In the genomic region with DNA sequence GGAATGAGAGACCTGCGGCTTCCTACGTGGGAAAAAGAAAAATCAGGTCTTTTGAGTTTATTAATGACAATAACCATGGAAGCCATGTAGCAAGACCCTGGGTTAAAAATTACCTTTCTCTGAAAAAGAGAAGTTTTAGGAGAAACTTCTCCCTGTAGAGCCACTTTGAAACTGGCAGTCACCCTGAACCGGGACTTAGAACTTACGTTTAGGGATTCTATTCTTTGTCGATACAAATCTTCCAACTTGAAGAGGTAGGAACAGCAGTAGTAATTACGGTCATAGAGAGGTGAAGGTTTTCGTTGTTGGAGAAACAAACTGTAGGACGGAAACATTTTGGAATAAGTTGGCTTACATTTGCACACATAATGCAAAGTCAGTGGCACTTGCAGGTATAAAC, we compare ENCODE assay signal across 7 mouse cellular contexts. TPM values are rescaled to one million over a fixed set of nuclear protein-coding genes. Genes with fewer than 3 reads are reported as not detected.
DNase-seq lines count a peak whose midpoint lies in the region; ATAC-seq and TF ChIP-seq lines count a peak whose summit lies in the region.

No protein-coding gene starts in this region.

- peak overlapping the region; percentile 99 for H3K27ac ChIP-seq in embryonic fibroblast, embryonic 13.5 days (ENCODE audit: insufficient read depth, low read length)
- peak overlapping the region; percentile 63 for H3K27ac ChIP-seq in limb, embryonic 14.5 days (replicated peaks; ENCODE audit: low read depth, low read length)
- peak overlapping the region; percentile 98 for H3K27ac ChIP-seq in stomach, embryonic 15.5 days

- no peaks in the 10 kb centered on the region for H3K9me3 ChIP-seq in megakaryocyte, embryonic 14.5 days
- H3K9me3 ChIP-seq in limb, embryonic 14.5 days (ENCODE audit: control insufficient read depth, low read length) = no peaks in the 10 kb centered on the region
- H3K9me3 ChIP-seq in stomach, embryonic 15.5 days = no peaks in the 10 kb centered on the region

- H3K4me2 ChIP-seq in limb, embryonic 14.5 days (replicated peaks; ENCODE audit: low read depth, low read length, severe bottlenecking) = peak overlapping the region; percentile 69
- peak overlapping the region; percentile 57 for H3K4me2 ChIP-seq in stomach, embryonic 15.5 days

- TF ChIP-seq CTCF in embryonic fibroblast, embryonic 13.5 days (IDR thresholded peaks at IDR 0.05; ENCODE audit: borderline replicate concordance, insufficient read depth, low read length) = no peak

- no peak for DNase-seq in limb, embryonic 14.5 days (ENCODE audit: low spot score)
- DNase-seq in thymus, postnatal 25 days = no peak

- H3K4me3 ChIP-seq in megakaryocyte, embryonic 14.5 days (replicated peaks) = peak overlapping the region; percentile 100
- H3K4me3 ChIP-seq in embryonic fibroblast, embryonic 13.5 days (ENCODE audit: insufficient read depth, low read length) = peak overlapping the region; percentile 82
- H3K4me3 ChIP-seq in limb, embryonic 14.5 days (replicated peaks; ENCODE audit: low read length) = peak overlapping the region; percentile 85
- H3K4me3 ChIP-seq in stomach, embryonic 15.5 days (replicated peaks) = peak overlapping the region; percentile 92

- peaks cover 52% of the 10 kb centered on the region for H3K4me1 ChIP-seq in megakaryocyte, embryonic 14.5 days
- peaks cover 4% of the 10 kb centered on the region for H3K4me1 ChIP-seq in embryonic fibroblast, embryonic 13.5 days (ENCODE audit: control insufficient read depth, insufficient read depth, low read length)
- H3K4me1 ChIP-seq in limb, embryonic 14.5 days (ENCODE audit: control insufficient read depth, insufficient read depth, low read length) = peaks cover 18% of the 10 kb centered on the region
- H3K4me1 ChIP-seq in stomach, embryonic 15.5 days = 0 out of 2 replicates have a peak, but pooled peaks cover 10% of the 10 kb centered on the region

- no peak for ATAC-seq in megakaryocyte, adult 5-6 weeks (ENCODE audit: poor library complexity, severe bottlenecking)
- ATAC-seq in limb, embryonic 14.5 days (ENCODE audit: low FRiP score, low read depth) = no peak
- no peak for ATAC-seq in stomach, embryonic 15.5 days (ENCODE audit: insufficient read depth, low FRiP score, low read depth)
- ATAC-seq in megakaryocyte progenitor cell, adult 5-6 weeks (replicated peaks; ENCODE audit: poor library complexity) = no peak

- no peak for TF ChIP-seq POLR2A in embryonic fibroblast, embryonic 13.5 days (IDR thresholded peaks at IDR 0.05; ENCODE audit: low read depth, low read length)
- TF ChIP-seq POLR2A in limb, embryonic 14.5 days (IDR thresholded peaks at IDR 0.05; ENCODE audit: borderline replicate concordance, extremely low read depth, insufficient read depth, insufficient read length) = no peak

- WGBS in limb, embryonic 14.5 days = 3% methylated on average over 8 of the region's 8 CpGs
- WGBS in stomach, embryonic 15.5 days = 4% methylated on average over 8 of the region's 8 CpGs

- H3K36me3 ChIP-seq in megakaryocyte, embryonic 14.5 days (replicated peaks; ENCODE audit: low read length) = peaks cover 45% of the 10 kb centered on the region
- H3K36me3 ChIP-seq in limb, embryonic 14.5 days (ENCODE audit: control insufficient read depth, insufficient read depth, low read length) = peaks cover 32% of the 10 kb centered on the region
- H3K36me3 ChIP-seq in stomach, embryonic 15.5 days = peaks cover 8% of the 10 kb centered on the region; the same call in 1 of the 2 replicates

- H3K27me3 ChIP-seq in megakaryocyte, embryonic 14.5 days (replicated peaks) = no peaks in the 10 kb centered on the region
- H3K27me3 ChIP-seq in limb, embryonic 14.5 days (ENCODE audit: control insufficient read depth, insufficient read depth, low read length) = no peaks in the 10 kb centered on the region
- H3K27me3 ChIP-seq in stomach, embryonic 15.5 days (replicated peaks) = no peaks in the 10 kb centered on the region

- H3K9ac ChIP-seq in limb, embryonic 14.5 days (ENCODE audit: low read depth, low read length, severe bottlenecking) = peak overlapping the region; percentile 97
- H3K9ac ChIP-seq in stomach, embryonic 15.5 days = peak overlapping the region; percentile 81

RNA-seq across cellular contexts. Expression of gene Acin1, which starts 0.5 kb away (rescaled TPM):
- 85.2 and 218 TPM in 2 replicates for polyA plus RNA-seq in megakaryocyte, embryonic 14.5 days (2012; ENCODE audit: insufficient read depth, low replicate concordance)
- total RNA-seq in megakaryocyte, adult 5-6 weeks (2015) = 99.7 and 131 TPM in 2 replicates
- 173 and 223 TPM in 2 replicates for total RNA-seq in megakaryocyte, adult 5-6 weeks (2017)
- 184 and 243 TPM in 2 replicates for polyA plus RNA-seq in embryonic fibroblast, embryonic 13.5 days (2011; ENCODE audit: insufficient read length, low read depth, missing spikeins)
- 280 and 297 TPM in 2 replicates for polyA plus RNA-seq in limb, embryonic 14.5 days (2012; rRNA removed)
- polyA plus RNA-seq in limb, embryonic 14.5 days (2014; fragmentation: Nextera tagmentation; extraction: Ambion mirVana) = 99.4 and 118 TPM in 2 replicates
- 111 and 116 TPM in 2 replicates for polyA plus RNA-seq in stomach, embryonic 15.5 days (2015; fragmentation: Nextera tagmentation; extraction: Ambion mirVana)
- total RNA-seq in megakaryocyte progenitor cell, adult 5-6 weeks (2015) = 170 and 177 TPM in 2 replicates
- total RNA-seq in megakaryocyte progenitor cell, adult 5-6 weeks (2017) = 223 and 235 TPM in 2 replicates

RNA-seq across cellular contexts. Expression of gene 1700123O20Rik, which starts 1.2 kb away (rescaled TPM):
- 28.9 and 131 TPM in 2 replicates for polyA plus RNA-seq in megakaryocyte, embryonic 14.5 days (2012; ENCODE audit: insufficient read depth, low replicate concordance)
- 57.9 and 59.1 TPM in 2 replicates for total RNA-seq in megakaryocyte, adult 5-6 weeks (2015)
- total RNA-seq in megakaryocyte, adult 5-6 weeks (2017) = 34.3 and 34.8 TPM in 2 replicates
- polyA plus RNA-seq in embryonic fibroblast, embryonic 13.5 days (2011; ENCODE audit: insufficient read length, low read depth, missing spikeins) = 51.6 and 58.9 TPM in 2 replicates
- polyA plus RNA-seq in limb, embryonic 14.5 days (2012; rRNA removed) = 75.3 and 82.3 TPM in 2 replicates
- polyA plus RNA-seq in limb, embryonic 14.5 days (2014; fragmentation: Nextera tagmentation; extraction: Ambion mirVana) = 86.9 and 90.2 TPM in 2 replicates
- polyA plus RNA-seq in stomach, embryonic 15.5 days (2015; fragmentation: Nextera tagmentation; extraction: Ambion mirVana) = 79.3 and 84.8 TPM in 2 replicates
- total RNA-seq in megakaryocyte progenitor cell, adult 5-6 weeks (2015) = 75.7 and 80.2 TPM in 2 replicates
- total RNA-seq in megakaryocyte progenitor cell, adult 5-6 weeks (2017) = 47.3 and 52.3 TPM in 2 replicates

RNA-seq across cellular contexts. Expression of gene Gm29776, which starts 11.4 kb away (rescaled TPM):
- not detected in 2 replicates for polyA plus RNA-seq in megakaryocyte, embryonic 14.5 days (2012; ENCODE audit: insufficient read depth, low replicate concordance)
- 0.25 and 0.46 TPM in 2 replicates for total RNA-seq in megakaryocyte, adult 5-6 weeks (2015)
- total RNA-seq in megakaryocyte, adult 5-6 weeks (2017) = not detected in 2 replicates
- polyA plus RNA-seq in embryonic fibroblast, embryonic 13.5 days (2011; ENCODE audit: insufficient read length, low read depth, missing spikeins) = not detected in 2 replicates
- 0.04 and 0.06 TPM in 2 replicates for polyA plus RNA-seq in limb, embryonic 14.5 days (2012; rRNA removed)
- polyA plus RNA-seq in limb, embryonic 14.5 days (2014; fragmentation: Nextera tagmentation; extraction: Ambion mirVana) = 0.21 TPM in 1 of 2 replicates, not detected in the other
- polyA plus RNA-seq in stomach, embryonic 15.5 days (2015; fragmentation: Nextera tagmentation; extraction: Ambion mirVana) = 0.05 and 0.15 TPM in 2 replicates
- 0.12 TPM in 1 of 2 replicates, not detected in the other for total RNA-seq in megakaryocyte progenitor cell, adult 5-6 weeks (2015)
- total RNA-seq in megakaryocyte progenitor cell, adult 5-6 weeks (2017) = not detected in 2 replicates

RNA-seq across cellular contexts. Expression of gene Cebpe, which starts 24.7 kb away (rescaled TPM):
- 17.3 TPM in 1 of 2 replicates, not detected in the other for polyA plus RNA-seq in megakaryocyte, embryonic 14.5 days (2012; ENCODE audit: insufficient read depth, low replicate concordance)
- total RNA-seq in megakaryocyte, adult 5-6 weeks (2015) = 24.4 and 26.0 TPM in 2 replicates
- total RNA-seq in megakaryocyte, adult 5-6 weeks (2017) = 41.9 and 52.8 TPM in 2 replicates
- not detected in 2 replicates for polyA plus RNA-seq in embryonic fibroblast, embryonic 13.5 days (2011; ENCODE audit: insufficient read length, low read depth, missing spikeins)
- 0.23 and 0.36 TPM in 2 replicates for polyA plus RNA-seq in limb, embryonic 14.5 days (2012; rRNA removed)
- polyA plus RNA-seq in limb, embryonic 14.5 days (2014; fragmentation: Nextera tagmentation; extraction: Ambion mirVana) = 0.17 and 0.30 TPM in 2 replicates
- 1.3 and 1.5 TPM in 2 replicates for polyA plus RNA-seq in stomach, embryonic 15.5 days (2015; fragmentation: Nextera tagmentation; extraction: Ambion mirVana)
- 24.2 and 33.5 TPM in 2 replicates for total RNA-seq in megakaryocyte progenitor cell, adult 5-6 weeks (2015)
- total RNA-seq in megakaryocyte progenitor cell, adult 5-6 weeks (2017) = 52.6 and 82.0 TPM in 2 replicates

RNA-seq across cellular contexts. Expression of gene Cdh24, which starts 46.1 kb away (rescaled TPM):
- polyA plus RNA-seq in megakaryocyte, embryonic 14.5 days (2012; ENCODE audit: insufficient read depth, low replicate concordance) = 2.7 and 5.5 TPM in 2 replicates
- 0.27 and 0.78 TPM in 2 replicates for total RNA-seq in megakaryocyte, adult 5-6 weeks (2015)
- total RNA-seq in megakaryocyte, adult 5-6 weeks (2017) = 0.51 and 0.57 TPM in 2 replicates
- polyA plus RNA-seq in embryonic fibroblast, embryonic 13.5 days (2011; ENCODE audit: insufficient read length, low read depth, missing spikeins) = 3.4 and 5.3 TPM in 2 replicates
- polyA plus RNA-seq in limb, embryonic 14.5 days (2012; rRNA removed) = 50.0 and 74.9 TPM in 2 replicates
- polyA plus RNA-seq in limb, embryonic 14.5 days (2014; fragmentation: Nextera tagmentation; extraction: Ambion mirVana) = 5.7 and 6.4 TPM in 2 replicates
- polyA plus RNA-seq in stomach, embryonic 15.5 days (2015; fragmentation: Nextera tagmentation; extraction: Ambion mirVana) = 3.7 and 4.5 TPM in 2 replicates
- 0.39 and 0.62 TPM in 2 replicates for total RNA-seq in megakaryocyte progenitor cell, adult 5-6 weeks (2015)
- 0.71 and 0.92 TPM in 2 replicates for total RNA-seq in megakaryocyte progenitor cell, adult 5-6 weeks (2017)
